Mouse (Mus musculus): Measurements from ENCODE around the gene Zbtb2. TPM values are rescaled to one million over a fixed set of nuclear protein-coding genes. Genes with fewer than 3 reads are reported as not detected.

Zbtb2 gene
- polyA plus RNA-seq, 1 experiment from 2014 or later = 16.9 TPM

DNA sequence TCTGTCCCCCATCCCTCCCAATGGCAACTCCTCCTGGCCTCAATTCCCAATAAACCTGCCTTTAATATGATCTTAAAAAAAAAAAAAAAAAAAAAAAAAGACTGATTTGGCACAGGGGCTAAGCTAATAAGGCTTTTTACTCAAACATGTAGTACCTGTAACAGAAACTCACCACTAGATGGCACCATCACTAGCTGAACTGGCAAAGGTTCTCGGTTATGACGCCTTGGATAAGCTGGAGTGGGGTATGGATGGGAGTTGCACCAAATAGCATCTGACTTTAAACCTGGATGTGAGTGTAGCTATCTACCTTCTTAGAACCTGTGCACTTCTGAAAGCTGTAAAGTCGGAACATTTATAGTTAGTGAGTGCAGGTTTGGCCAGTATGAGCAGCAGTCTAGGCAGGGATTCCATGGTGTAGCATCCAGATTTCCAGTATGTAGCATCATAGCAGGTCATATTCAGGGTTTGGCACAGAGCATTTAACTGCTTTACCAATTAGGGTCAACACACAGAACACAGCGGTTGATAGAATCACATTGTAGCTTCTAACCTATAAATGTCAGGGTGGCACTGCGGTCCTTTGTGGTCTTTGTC is 17.1 kb upstream of the Zbtb2 start:
- 60% methylated on average over 5 of the region's 5 CpGs for WGBS
- Histone ChIP-seq H3K4me2 (no peak overlapping the region), H3K27me3 (no peaks in the 10 kb centered on the region), H3K4me1 (replicated peaks) (no peaks in the 10 kb centered on the region), H3K36me3 (peaks cover 52% of the 10 kb centered on the region), H3K9me3 (no peaks in the 10 kb centered on the region), H3K4me3 (no peak overlapping the region), H3K9ac (no peak overlapping the region), H3K27ac (replicated peaks) (no peak overlapping the region)
- ATAC-seq (ENCODE audit: low read depth) = peak; percentile 71

DNA sequence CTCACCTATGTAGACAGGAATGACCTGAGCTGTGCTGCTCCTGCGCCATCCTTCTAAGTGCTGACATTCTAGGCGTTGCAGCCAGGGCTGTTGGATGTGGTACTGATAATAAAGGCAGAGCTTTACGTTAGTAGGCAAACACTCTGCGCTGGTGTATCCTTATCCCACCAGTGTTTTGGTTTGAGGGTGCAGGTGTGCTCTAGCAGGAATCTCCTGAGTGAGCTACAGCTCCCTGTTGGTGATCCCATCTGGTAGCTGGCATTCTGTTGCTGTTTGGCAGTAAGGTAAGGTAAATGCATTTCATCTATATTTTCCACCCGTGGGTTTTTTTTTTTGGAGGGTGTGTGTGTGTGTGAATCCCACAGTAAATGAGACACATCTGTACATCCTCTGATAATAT is 10.2 kb upstream of the Zbtb2 start:
- no peak overlapping the region for H3K9ac ChIP-seq
- H3K9me3 ChIP-seq = no peaks in the 10 kb centered on the region
- 91% methylated on average over 5 of the region's 5 CpGs for WGBS
- no peak for ATAC-seq (ENCODE audit: low read depth)
- no peak overlapping the region for H3K4me2 ChIP-seq
- peaks cover 37% of the 10 kb centered on the region; the same call in 1 of the 2 replicates for H3K36me3 ChIP-seq
- no peaks in the 10 kb centered on the region for H3K27me3 ChIP-seq
- H3K4me1 ChIP-seq (replicated peaks) = 0 out of 2 replicates have a peak, but pooled peaks cover under 1% of the 10 kb centered on the region
- H3K27ac ChIP-seq (replicated peaks) = no peak overlapping the region
- no peak overlapping the region for H3K4me3 ChIP-seq

- WGBS = 93% methylated on average over 3 of the region's 3 CpGs
- H3K4me2 ChIP-seq = no peak overlapping the region
Observed at GRCm38 (mm10) chr10:4395321-4395720, 7.4 kb upstream of the Zbtb2 start.

DNA sequence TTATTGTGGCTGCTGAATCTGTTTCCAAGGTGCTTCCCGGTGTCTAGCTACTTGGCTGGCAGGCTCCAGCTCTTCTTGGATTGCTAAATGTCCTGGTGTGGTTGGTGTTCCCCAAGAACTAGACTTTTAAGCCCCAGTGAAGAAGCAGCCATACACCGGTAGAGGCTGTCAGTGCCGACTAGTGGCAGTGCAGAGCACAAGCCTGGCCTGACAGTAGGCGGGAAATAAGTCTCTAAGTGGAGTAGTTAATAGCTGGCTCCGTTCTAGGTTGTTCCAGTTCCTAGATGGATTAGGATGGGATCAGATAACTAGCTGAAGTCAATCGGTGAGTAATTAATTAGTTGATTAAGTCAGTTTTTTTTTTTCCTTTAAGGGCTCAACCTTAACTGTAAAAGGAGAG is 3.9 kb upstream of the Zbtb2 start:
- peaks cover 19% of the 10 kb centered on the region; the same call in 1 of the 2 replicates for H3K36me3 ChIP-seq
- 64% methylated on average over 6 of the region's 6 CpGs for WGBS
- no peak for ATAC-seq (ENCODE audit: low read depth)
- no peaks in the 10 kb centered on the region for H3K9me3 ChIP-seq
- no peak overlapping the region for H3K4me2 ChIP-seq
- peaks cover 43% of the 10 kb centered on the region for H3K4me1 ChIP-seq (replicated peaks)
- no peak overlapping the region for H3K27ac ChIP-seq (replicated peaks)
- H3K9ac ChIP-seq = no peak overlapping the region
- no peaks in the 10 kb centered on the region for H3K27me3 ChIP-seq
- H3K4me3 ChIP-seq = no peak overlapping the region

More at GRCm38 (mm10) chr10:4395321-4395720, 7.4 kb upstream of the Zbtb2 start:
- Histone ChIP-seq H3K4me1 (replicated peaks) (peaks cover 24% of the 10 kb centered on the region), H3K36me3 (peaks cover 29% of the 10 kb centered on the region; the same call in 1 of the 2 replicates), H3K27me3 (no peaks in the 10 kb centered on the region), H3K9ac (no peak overlapping the region), H3K4me3 (no peak overlapping the region), H3K27ac (replicated peaks) (no peak overlapping the region), H3K9me3 (no peaks in the 10 kb centered on the region)
- no peak for ATAC-seq (ENCODE audit: low read depth)

- no peak for ATAC-seq (ENCODE audit: low read depth)
- Histone ChIP-seq H3K9ac (no peak overlapping the region), H3K4me2 (peak overlapping the region; percentile 78), H3K36me3 (peaks cover 16% of the 10 kb centered on the region; the same call in 1 of the 2 replicates), H3K4me3 (no peak overlapping the region), H3K27ac (replicated peaks) (no peak overlapping the region), H3K9me3 (no peaks in the 10 kb centered on the region), H3K27me3 (no peaks in the 10 kb centered on the region), H3K4me1 (replicated peaks) (peaks cover 45% of the 10 kb centered on the region)
- WGBS = 76% methylated on average over 5 of the region's 5 CpGs
Observed at GRCm38 (mm10) chr10:4391076-4391475, 3.2 kb upstream of the Zbtb2 start.

DNA sequence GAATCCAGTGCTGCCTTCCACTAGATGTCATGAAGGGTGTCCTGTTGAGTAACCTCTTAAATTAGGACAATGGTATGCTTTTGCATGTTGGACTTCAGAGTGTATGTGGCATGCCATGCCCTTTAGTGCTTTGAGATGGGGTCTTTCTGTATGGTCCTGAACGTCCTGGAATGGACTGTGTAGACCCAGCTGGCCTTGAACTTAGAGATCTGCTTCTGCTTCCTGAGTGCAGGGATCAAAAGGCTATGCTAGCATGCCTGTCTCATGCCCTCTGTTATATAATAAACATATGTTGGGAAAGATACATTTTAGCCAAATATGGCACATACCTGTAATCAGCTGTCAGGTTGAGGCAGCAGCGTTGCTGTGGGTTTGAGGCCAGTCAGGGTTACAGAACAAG is 2.6 kb upstream of the Zbtb2 start:
- Histone ChIP-seq H3K4me1 (replicated peaks) (peaks cover 50% of the 10 kb centered on the region), H3K27me3 (no peaks in the 10 kb centered on the region), H3K36me3 (peaks cover 12% of the 10 kb centered on the region; the same call in 1 of the 2 replicates), H3K4me2 (peak overlapping the region; percentile 78), H3K27ac (replicated peaks) (no peak overlapping the region), H3K9ac (peak overlapping the region; percentile 34; the same call in 1 of the 2 replicates), H3K4me3 (0 out of 2 replicates have a peak overlapping the region, but pooled peaks have one; percentile 5), H3K9me3 (no peaks in the 10 kb centered on the region)
- ATAC-seq (ENCODE audit: low read depth) = no peak
- 79% methylated on average over 2 of the region's 2 CpGs for WGBS

DNA sequence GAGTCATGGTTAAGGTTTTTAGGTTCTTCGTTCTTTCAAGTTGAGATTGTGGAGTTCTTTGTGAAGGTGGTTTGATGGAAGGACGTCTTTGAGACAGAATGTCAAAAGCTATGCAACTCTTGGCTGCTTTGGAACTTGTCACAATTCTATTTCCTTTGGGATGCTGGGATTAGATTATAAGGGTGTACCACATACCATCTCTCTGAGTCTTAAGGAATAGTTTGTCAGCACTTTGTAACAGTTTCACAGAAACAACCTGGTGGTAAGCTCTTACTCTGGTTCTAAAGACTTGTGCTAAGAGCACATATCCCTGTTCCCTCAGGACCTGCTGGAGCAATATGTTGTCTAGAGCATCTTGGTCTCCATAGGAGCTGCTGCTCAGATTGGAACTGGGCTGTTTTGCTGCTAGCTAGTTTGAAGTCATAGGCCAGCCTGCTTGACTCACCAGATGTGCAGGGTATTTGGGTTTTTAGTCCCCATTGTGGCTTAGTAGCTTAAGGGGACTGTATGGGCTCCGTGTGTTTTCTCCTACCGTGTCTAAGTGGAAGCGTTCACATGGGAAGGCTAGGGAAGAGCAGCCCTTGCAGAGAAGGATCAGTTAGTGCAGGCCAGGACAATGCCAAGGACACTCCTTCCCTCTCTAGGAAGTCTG is 1.7 kb upstream of the Zbtb2 start:
- peak overlapping the region; percentile 78 for H3K4me2 ChIP-seq

GRCm38 (mm10) chr10:4389036-4389435 is 1.1 kb upstream of the Zbtb2 start:
- H3K4me1 ChIP-seq (replicated peaks) = peaks cover 52% of the 10 kb centered on the region
- H3K9ac ChIP-seq = peak overlapping the region; percentile 98
- no peak overlapping the region for H3K27ac ChIP-seq (replicated peaks)
- 32% methylated on average over 10 of the region's 10 CpGs for WGBS
- H3K4me3 ChIP-seq = peak overlapping the region; percentile 94
- no peaks in the 10 kb centered on the region for H3K27me3 ChIP-seq
- no peaks in the 10 kb centered on the region for H3K9me3 ChIP-seq
- no peak for ATAC-seq (ENCODE audit: low read depth)
- peaks cover 7% of the 10 kb centered on the region; the same call in 1 of the 2 replicates for H3K36me3 ChIP-seq
- H3K4me2 ChIP-seq = peak overlapping the region; percentile 78

More for the DNA sequence above, 1.7 kb upstream of the Zbtb2 start:
- peak overlapping the region; percentile 94 for H3K4me3 ChIP-seq
- no peak for ATAC-seq (ENCODE audit: low read depth)
- peak overlapping the region; percentile 98 for H3K9ac ChIP-seq
- H3K4me1 ChIP-seq (replicated peaks) = peaks cover 51% of the 10 kb centered on the region
- no peak overlapping the region for H3K27ac ChIP-seq (replicated peaks)
- WGBS = 59% methylated on average over 5 of the region's 5 CpGs
- H3K27me3 ChIP-seq = no peaks in the 10 kb centered on the region
- no peaks in the 10 kb centered on the region for H3K9me3 ChIP-seq
- H3K36me3 ChIP-seq = peaks cover 7% of the 10 kb centered on the region; the same call in 1 of the 2 replicates

GRCm38 (mm10) chr10:4388384-4388745 is 457 bp upstream of the Zbtb2 start:
- peak overlapping the region; percentile 78 for H3K4me2 ChIP-seq
- peak overlapping the region; percentile 94 for H3K4me3 ChIP-seq
- WGBS = under 1% methylated on average over 19 of the region's 19 CpGs
- peaks cover 4% of the 10 kb centered on the region; the same call in 1 of the 2 replicates for H3K36me3 ChIP-seq
- H3K9me3 ChIP-seq = no peaks in the 10 kb centered on the region
- H3K27ac ChIP-seq (replicated peaks) = peak overlapping the region; percentile 100
- no peaks in the 10 kb centered on the region for H3K27me3 ChIP-seq
- peaks cover 55% of the 10 kb centered on the region for H3K4me1 ChIP-seq (replicated peaks)
- H3K9ac ChIP-seq = peak overlapping the region; percentile 98
- no peak for ATAC-seq (ENCODE audit: low read depth)

DNA sequence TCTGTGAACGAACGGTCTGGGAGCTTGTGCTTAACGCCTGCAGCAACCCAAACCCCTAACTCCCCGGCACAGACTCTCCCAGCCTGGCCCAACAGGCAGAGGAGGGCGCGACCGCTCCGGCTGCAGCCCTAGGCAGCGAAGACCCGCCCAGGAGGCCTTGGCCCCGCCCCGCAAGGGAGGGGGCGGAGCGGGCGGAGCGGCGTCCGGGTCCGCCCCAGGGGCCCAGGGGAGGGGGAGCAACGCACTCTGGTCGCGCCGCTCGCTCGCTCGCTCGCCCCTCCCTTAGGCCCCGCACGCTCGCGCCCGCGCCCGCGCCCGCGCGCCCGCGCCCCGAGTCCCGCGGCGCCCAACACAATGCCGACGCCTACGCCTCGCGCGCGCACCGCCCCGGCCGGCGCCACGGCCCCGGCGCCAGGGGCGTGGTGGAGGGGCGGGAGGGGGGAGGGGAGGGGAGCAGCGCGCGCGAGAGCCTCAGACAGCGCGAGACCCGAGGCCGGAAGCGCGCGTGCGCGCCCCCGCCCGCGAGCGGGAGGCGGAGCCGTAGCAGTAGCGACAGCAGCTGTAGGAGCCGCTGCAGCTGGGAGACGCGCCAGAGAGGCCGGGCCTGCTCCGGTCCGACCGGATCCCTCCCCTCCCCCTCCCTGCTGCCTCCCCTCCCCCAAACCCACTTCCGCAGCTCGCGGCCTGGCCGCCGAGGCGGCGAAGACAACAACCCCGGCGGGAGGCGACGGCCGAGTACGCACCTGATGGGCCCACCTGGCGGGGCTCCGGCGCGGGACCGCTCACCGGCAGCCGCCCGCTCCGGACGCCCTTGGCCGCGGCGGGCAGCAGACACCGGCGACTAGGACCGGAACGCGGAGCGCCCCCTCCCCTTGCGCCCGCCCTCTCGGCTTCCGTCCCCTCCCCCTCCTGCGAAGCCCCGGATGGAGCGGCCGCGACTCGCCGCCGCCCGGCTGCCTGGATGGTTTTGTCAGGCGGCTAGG is 1.0 kb downstream of the Zbtb2 start:
- WGBS = 0% methylated on average over 40 of the region's 133 CpGs
- peaks cover 47% of the 10 kb centered on the region for H3K4me1 ChIP-seq (replicated peaks)
- ATAC-seq (ENCODE audit: low read depth) = peak; percentile 94
- peak overlapping the region; percentile 100 for H3K27ac ChIP-seq (replicated peaks)
- peak overlapping the region; percentile 98 for H3K9ac ChIP-seq
- H3K27me3 ChIP-seq = no peaks in the 10 kb centered on the region
- peak overlapping the region; percentile 78 for H3K4me2 ChIP-seq
- H3K9me3 ChIP-seq = no peaks in the 10 kb centered on the region
- H3K4me3 ChIP-seq = peak overlapping the region; percentile 94
- H3K36me3 ChIP-seq = no peaks in the 10 kb centered on the region

DNA sequence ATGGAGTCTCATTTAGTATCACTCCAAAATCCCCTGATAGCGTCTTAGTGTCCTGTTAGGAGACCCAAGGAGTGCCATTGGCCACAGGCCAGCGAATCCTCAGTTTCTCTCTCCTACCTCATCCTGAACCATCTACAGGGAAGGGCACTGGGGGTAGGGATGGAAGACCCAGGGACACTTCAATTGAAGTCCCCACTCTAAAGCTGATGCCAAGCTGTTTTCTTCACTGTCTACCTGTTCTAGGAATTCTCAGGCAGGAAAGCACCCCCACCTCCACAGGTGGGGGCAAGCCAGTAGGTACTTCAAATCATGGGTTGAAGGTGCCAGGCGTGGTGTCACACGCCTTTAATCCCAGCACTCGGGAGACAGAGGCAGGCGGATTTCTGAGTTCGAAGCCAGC is 3.7 kb downstream of the Zbtb2 start:
- 92% methylated on average over 7 of the region's 7 CpGs for WGBS
- ATAC-seq (ENCODE audit: low read depth) = no peak

GRCm38 (mm10) chr10:4380748-4381147 is 7.2 kb downstream of the Zbtb2 start:
- no peaks in the 10 kb centered on the region for H3K36me3 ChIP-seq
- no peaks in the 10 kb centered on the region for H3K9me3 ChIP-seq
- no peak overlapping the region for H3K4me2 ChIP-seq
- no peak overlapping the region for H3K4me3 ChIP-seq
- peaks cover 7% of the 10 kb centered on the region for H3K4me1 ChIP-seq (replicated peaks)
- ATAC-seq (ENCODE audit: low read depth) = no peak
- H3K27me3 ChIP-seq = no peaks in the 10 kb centered on the region
- H3K27ac ChIP-seq (replicated peaks) = no peak overlapping the region
- H3K9ac ChIP-seq = no peak overlapping the region
- WGBS = 90% methylated on average over 5 of the region's 5 CpGs

More for the DNA sequence above, 3.7 kb downstream of the Zbtb2 start:
- no peak overlapping the region for H3K27ac ChIP-seq (replicated peaks)
- no peaks in the 10 kb centered on the region for H3K9me3 ChIP-seq
- H3K4me1 ChIP-seq (replicated peaks) = peaks cover 20% of the 10 kb centered on the region
- H3K4me2 ChIP-seq = no peak overlapping the region
- H3K4me3 ChIP-seq = no peak overlapping the region
- H3K36me3 ChIP-seq = no peaks in the 10 kb centered on the region
- H3K9ac ChIP-seq = no peak overlapping the region
- no peaks in the 10 kb centered on the region for H3K27me3 ChIP-seq

Data from neural tube, embryonic 13.5 days (tissue).